Mouse (Mus musculus): ENCODE data around the gene Nr2f1. TPM values are rescaled to one million over a fixed set of nuclear protein-coding genes. Genes with fewer than 3 reads are reported as not detected.
A peak's percentile ranks its signal among the peaks of the same experiment; 100 is the strongest.

Gene Nr2f1
- polyA plus RNA-seq, 2 experiments = 1.6 to 16.6 TPM

DNA sequence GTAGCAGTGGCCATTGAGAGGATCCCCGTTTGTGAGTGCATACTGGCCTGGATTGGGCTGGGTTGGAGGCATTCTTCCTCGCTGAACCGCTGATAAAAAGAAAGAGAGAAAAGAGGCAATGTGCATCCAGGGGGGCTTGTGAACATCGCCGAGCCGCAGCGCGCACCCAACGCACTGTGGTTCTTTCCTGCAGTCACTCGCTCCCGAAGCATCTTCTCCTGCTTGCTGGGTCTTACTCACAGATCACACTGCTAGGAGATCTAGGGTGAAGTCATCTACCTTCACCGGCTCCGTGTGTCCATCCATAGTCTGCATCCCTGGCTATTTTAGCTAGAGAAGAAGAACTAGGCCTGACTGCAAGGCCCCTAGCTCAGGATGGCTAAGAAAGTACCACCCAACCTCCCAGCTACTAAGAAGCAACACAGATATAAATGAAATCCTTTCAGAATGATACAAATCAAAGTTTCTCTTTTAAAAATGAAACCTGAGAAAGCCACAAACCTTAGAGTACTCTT lies 3.9 kb downstream of the Nr2f1 start:
- TF ChIP-seq POLR2A (IDR thresholded peaks at IDR 0.05; ENCODE audit: borderline replicate concordance, extremely low read depth, insufficient read depth, insufficient read length) = no peak

GRCm38 (mm10) chr13:78194850-78195600 lies 4.5 kb downstream of the Nr2f1 start:
- peaks cover 82% of the 10 kb centered on the region for H3K27me3 ChIP-seq (ENCODE audit: control insufficient read depth, insufficient read depth, low read length)
- 3% methylated on average over 56 of the region's 64 CpGs for WGBS
- H3K4me1 ChIP-seq (ENCODE audit: control insufficient read depth, insufficient read depth, low read length) = peaks cover 7% of the 10 kb centered on the region; the same call in 1 of the 2 replicates
- TF ChIP-seq POLR2A (IDR thresholded peaks at IDR 0.05; ENCODE audit: borderline replicate concordance, extremely low read depth, insufficient read depth, insufficient read length) = no peak
- no peak overlapping the region for H3K9ac ChIP-seq (ENCODE audit: low read depth, low read length, severe bottlenecking)
- no peak for DNase-seq (ENCODE audit: low spot score)
- no peak for ATAC-seq (ENCODE audit: low FRiP score, low read depth)
- no peak overlapping the region for H3K27ac ChIP-seq (replicated peaks; ENCODE audit: low read depth, low read length)
- peak overlapping the region; percentile 47 for H3K4me2 ChIP-seq (replicated peaks; ENCODE audit: low read depth, low read length, severe bottlenecking)
- no peaks in the 10 kb centered on the region for H3K9me3 ChIP-seq (ENCODE audit: control insufficient read depth, low read length)
- peak overlapping the region; percentile 32 for H3K4me3 ChIP-seq (replicated peaks; ENCODE audit: low read length)
- no peaks in the 10 kb centered on the region for H3K36me3 ChIP-seq (ENCODE audit: control insufficient read depth, insufficient read depth, low read length)

More for the DNA sequence above, 3.9 kb downstream of the Nr2f1 start:
- Histone ChIP-seq H3K27me3 (ENCODE audit: control insufficient read depth, insufficient read depth, low read length) (peaks cover 80% of the 10 kb centered on the region), H3K4me2 (replicated peaks; ENCODE audit: low read depth, low read length, severe bottlenecking) (peak overlapping the region; percentile 47), H3K27ac (replicated peaks; ENCODE audit: low read depth, low read length) (no peak overlapping the region), H3K9me3 (ENCODE audit: control insufficient read depth, low read length) (no peaks in the 10 kb centered on the region), H3K4me1 (ENCODE audit: control insufficient read depth, insufficient read depth, low read length) (peaks cover 7% of the 10 kb centered on the region; the same call in 1 of the 2 replicates), H3K4me3 (replicated peaks; ENCODE audit: low read length) (peak overlapping the region; percentile 32), H3K9ac (ENCODE audit: low read depth, low read length, severe bottlenecking) (no peak overlapping the region), H3K36me3 (ENCODE audit: control insufficient read depth, insufficient read depth, low read length) (no peaks in the 10 kb centered on the region)
- WGBS = 13% methylated on average over 11 of the region's 13 CpGs
- DNase-seq (ENCODE audit: low spot score) (no peak), ATAC-seq (ENCODE audit: low FRiP score, low read depth) (no peak)

- Histone ChIP-seq H3K9ac (ENCODE audit: low read depth, low read length, severe bottlenecking) (no peak overlapping the region), H3K4me2 (replicated peaks; ENCODE audit: low read depth, low read length, severe bottlenecking) (peak overlapping the region; percentile 47), H3K4me3 (replicated peaks; ENCODE audit: low read length) (peak overlapping the region; percentile 32), H3K36me3 (ENCODE audit: control insufficient read depth, insufficient read depth, low read length) (no peaks in the 10 kb centered on the region), H3K4me1 (ENCODE audit: control insufficient read depth, insufficient read depth, low read length) (peaks cover 7% of the 10 kb centered on the region; the same call in 1 of the 2 replicates), H3K9me3 (ENCODE audit: control insufficient read depth, low read length) (no peaks in the 10 kb centered on the region), H3K27me3 (ENCODE audit: control insufficient read depth, insufficient read depth, low read length) (peaks cover 86% of the 10 kb centered on the region), H3K27ac (replicated peaks; ENCODE audit: low read depth, low read length) (no peak overlapping the region)
- no peak for ATAC-seq (ENCODE audit: low FRiP score, low read depth)
- no peak for DNase-seq (ENCODE audit: low spot score)
- 12% methylated on average over 22 of the region's 26 CpGs for WGBS
- no peak for TF ChIP-seq POLR2A (IDR thresholded peaks at IDR 0.05; ENCODE audit: borderline replicate concordance, extremely low read depth, insufficient read depth, insufficient read length)
These were observed 5.3 kb downstream of the Nr2f1 start for GRCm38 (mm10) chr13:78194135-78194849.

GRCm38 (mm10) chr13:78193211-78193610 lies 6.3 kb downstream of the Nr2f1 start:
- WGBS = 39% methylated on average over 4 of the region's 4 CpGs
- no peak overlapping the region for H3K4me2 ChIP-seq (replicated peaks; ENCODE audit: low read depth, low read length, severe bottlenecking)
- peaks cover 92% of the 10 kb centered on the region for H3K27me3 ChIP-seq (ENCODE audit: control insufficient read depth, insufficient read depth, low read length)
- no peaks in the 10 kb centered on the region for H3K9me3 ChIP-seq (ENCODE audit: control insufficient read depth, low read length)
- H3K36me3 ChIP-seq (ENCODE audit: control insufficient read depth, insufficient read depth, low read length) = no peaks in the 10 kb centered on the region
- H3K4me3 ChIP-seq (replicated peaks; ENCODE audit: low read length) = no peak overlapping the region
- H3K4me1 ChIP-seq (ENCODE audit: control insufficient read depth, insufficient read depth, low read length) = peaks cover 7% of the 10 kb centered on the region; the same call in 1 of the 2 replicates
- H3K27ac ChIP-seq (replicated peaks; ENCODE audit: low read depth, low read length) = no peak overlapping the region
- TF ChIP-seq POLR2A (IDR thresholded peaks at IDR 0.05; ENCODE audit: borderline replicate concordance, extremely low read depth, insufficient read depth, insufficient read length) = no peak
- H3K9ac ChIP-seq (ENCODE audit: low read depth, low read length, severe bottlenecking) = no peak overlapping the region
- ATAC-seq (ENCODE audit: low FRiP score, low read depth) (no peak), DNase-seq (ENCODE audit: low spot score) (no peak)

DNA sequence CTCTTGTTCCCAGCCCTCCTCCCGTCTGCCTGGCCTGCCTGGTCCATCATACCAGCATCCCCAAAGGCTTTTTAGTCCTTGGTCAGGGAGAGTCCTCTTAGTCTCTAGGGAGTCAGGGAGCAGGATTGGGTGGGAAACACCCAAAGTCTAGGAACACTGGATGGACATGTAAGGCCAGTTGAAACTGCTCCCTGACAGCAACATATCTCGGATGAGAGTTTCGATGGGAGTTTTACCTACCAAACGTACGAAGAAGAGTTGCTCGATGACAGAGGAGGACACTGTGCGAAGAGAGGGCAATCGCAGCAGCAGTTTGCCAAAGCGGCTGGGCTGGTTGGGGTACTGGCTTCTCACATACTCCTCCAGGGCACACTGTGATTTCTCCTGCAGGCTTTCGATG lies 10.0 kb downstream of the Nr2f1 start:
- ATAC-seq (ENCODE audit: low FRiP score, low read depth) = no peak
- peaks cover 96% of the 10 kb centered on the region for H3K27me3 ChIP-seq (ENCODE audit: control insufficient read depth, insufficient read depth, low read length)
- no peak for TF ChIP-seq POLR2A (IDR thresholded peaks at IDR 0.05; ENCODE audit: borderline replicate concordance, extremely low read depth, insufficient read depth, insufficient read length)
- no peaks in the 10 kb centered on the region for H3K9me3 ChIP-seq (ENCODE audit: control insufficient read depth, low read length)
- no peaks in the 10 kb centered on the region for H3K36me3 ChIP-seq (ENCODE audit: control insufficient read depth, insufficient read depth, low read length)
- H3K9ac ChIP-seq (ENCODE audit: low read depth, low read length, severe bottlenecking) = no peak overlapping the region
- H3K4me1 ChIP-seq (ENCODE audit: control insufficient read depth, insufficient read depth, low read length) = no peaks in the 10 kb centered on the region
- whole genome bisulfite sequencing = 32% methylated on average over 10 of the region's 10 CpGs
- H3K27ac ChIP-seq (replicated peaks; ENCODE audit: low read depth, low read length) = no peak overlapping the region
- H3K4me2 ChIP-seq (replicated peaks; ENCODE audit: low read depth, low read length, severe bottlenecking) = no peak overlapping the region
- no peak overlapping the region for H3K4me3 ChIP-seq (replicated peaks; ENCODE audit: low read length)
- no peak for DNase-seq (ENCODE audit: low spot score)
